Mouse (Mus musculus) frontal cortex, adult (tissue): ENCODE data around the gene Gpc1.

Experiments
- ATAC-seq: cut with Nextera tagmentation; 2 replicates; pipeline ENCODE4 v1.9.2; 2017; ENCODE audit warnings: mild to moderate bottlenecking, moderate library complexity, mixed read lengths; ENCODE audit not compliant: low TSS enrichment

Gpc1 gene

GRCm38 (mm10) chr1:92833987-92834706 is 2.7 kb downstream of the Gpc1 start:
- peak; percentile 44; the same call in 1 of the 2 replicates for ATAC-seq

GRCm38 (mm10) chr1:92837931-92838833 is 6.7 kb downstream of the Gpc1 start:
- no peak for ATAC-seq

- ATAC-seq = peak; percentile 32; the same call in 1 of the 2 replicates
These were observed 7.8 kb downstream of the Gpc1 start for GRCm38 (mm10) chr1:92839211-92839610.

GRCm38 (mm10) chr1:92840231-92840890 is 8.9 kb downstream of the Gpc1 start:
- ATAC-seq = peak; percentile 67

- no peak for ATAC-seq
These were observed 10.0 kb downstream of the Gpc1 start for GRCm38 (mm10) chr1:92841427-92841826.

- ATAC-seq = no peak
These were observed 14.4 kb downstream of the Gpc1 start for GRCm38 (mm10) chr1:92845889-92846288.

GRCm38 (mm10) chr1:92847873-92848839 is 16.7 kb downstream of the Gpc1 start:
- ATAC-seq = no peak

- ATAC-seq = no peak
These were observed 18.0 kb downstream of the Gpc1 start for GRCm38 (mm10) chr1:92849491-92849890.

GRCm38 (mm10) chr1:92849938-92850574 is 18.6 kb downstream of the Gpc1 start:
- ATAC-seq = peak; percentile 55

- ATAC-seq = no peak
These were observed 21.0 kb downstream of the Gpc1 start for GRCm38 (mm10) chr1:92852450-92852849.

- ATAC-seq = peak; percentile 47
These were observed 30.1 kb downstream of the Gpc1 start for GRCm38 (mm10) chr1:92861503-92861902.

GRCm38 (mm10) chr1:92863268-92863667 is 31.8 kb downstream of the Gpc1 start:
- ATAC-seq = no peak

- no peak for ATAC-seq
These were observed 34.7 kb downstream of the Gpc1 start for GRCm38 (mm10) chr1:92866170-92866569.

- ATAC-seq = no peak
These were observed 38.5 kb downstream of the Gpc1 start for GRCm38 (mm10) chr1:92869985-92870384.

- ATAC-seq = no peak
These were observed 41.2 kb downstream of the Gpc1 start for GRCm38 (mm10) chr1:92872666-92873065.

- ATAC-seq = no peak
These were observed 42.6 kb downstream of the Gpc1 start for GRCm38 (mm10) chr1:92874011-92874410.

GRCm38 (mm10) chr1:92875360-92876111 is 44.1 kb downstream of the Gpc1 start:
- peak; percentile 82 for ATAC-seq

GRCm38 (mm10) chr1:92877431-92877978 is 46.1 kb downstream of the Gpc1 start:
- ATAC-seq = no peak

GRCm38 (mm10) chr1:92878066-92878741 is 46.8 kb downstream of the Gpc1 start:
- ATAC-seq = no peak
